Comparison of ENCODE assay signal across 7 mouse cellular contexts in the genomic region with DNA sequence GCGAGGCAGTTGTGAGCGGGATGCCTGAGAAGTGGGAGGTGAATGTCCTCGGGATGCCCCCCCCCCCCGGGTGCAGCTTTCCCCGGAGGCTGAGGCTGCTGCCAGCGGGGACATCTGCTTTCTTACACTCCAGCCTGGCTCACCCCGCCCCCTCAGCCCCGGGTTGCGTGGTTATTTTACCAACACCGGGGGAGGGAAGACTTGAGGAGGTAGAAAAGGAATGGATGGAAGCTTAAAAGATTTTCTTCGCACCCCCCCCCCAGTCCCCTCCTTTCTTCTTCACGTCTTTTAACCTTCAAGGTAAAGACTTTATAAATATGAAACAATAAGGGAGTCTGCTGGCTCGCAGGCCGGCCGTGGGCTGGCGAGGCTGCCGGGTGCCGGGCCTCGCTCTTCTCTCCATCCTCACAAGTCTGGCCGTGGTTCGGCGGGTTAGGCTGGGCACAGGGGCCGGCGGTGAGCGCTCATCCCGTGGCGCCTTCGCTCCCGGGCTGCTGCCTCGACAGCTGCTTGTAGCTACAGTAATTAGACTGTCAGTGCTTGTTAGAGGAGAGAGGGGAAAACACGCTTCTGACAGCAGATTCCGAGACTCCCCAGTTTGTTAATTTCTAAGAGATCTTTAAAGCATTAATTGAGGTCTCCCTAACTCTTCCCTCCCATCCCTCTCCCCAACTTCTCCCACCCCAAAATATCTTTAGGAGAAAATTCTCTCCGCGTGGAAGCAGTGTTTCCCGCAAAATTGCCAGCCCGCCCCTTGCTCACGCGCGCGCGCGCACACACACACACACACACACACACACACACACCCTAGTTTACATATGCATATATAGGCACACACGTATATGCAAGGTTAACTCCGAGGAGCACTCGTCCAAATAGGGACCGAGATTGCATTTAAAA. TPM values are rescaled to one million over a fixed set of nuclear protein-coding genes. Genes with fewer than 3 reads are reported as not detected.
DNase-seq lines count a peak whose midpoint lies in the region; ATAC-seq lines count a peak whose summit lies in the region.

No protein-coding gene starts in this region.

- peaks cover 9% of the 10 kb centered on the region for H3K4me1 ChIP-seq in heart, embryonic 12.5 days (replicated peaks)
- H3K4me1 ChIP-seq in liver, embryonic 12.5 days, result peaks cover 23% of the 10 kb centered on the region
- peaks cover 8% of the 10 kb centered on the region; the same call in 1 of the 2 replicates for H3K4me1 ChIP-seq in neural tube, embryonic 15.5 days

- 0% methylated on average over 46 of the region's 46 CpGs for WGBS in heart, embryonic 12.5 days
- WGBS in liver, embryonic 12.5 days (ENCODE audit: insufficient replicate concordance), result 1% methylated on average over 46 of the region's 46 CpGs
- WGBS in neural tube, embryonic 15.5 days, result under 1% methylated on average over 43 of the region's 46 CpGs

- peak overlapping the region; percentile 97 for H3K4me2 ChIP-seq in heart, embryonic 12.5 days
- H3K4me2 ChIP-seq in liver, embryonic 12.5 days, result peak overlapping the region; percentile 96
- peak overlapping the region; percentile 95 for H3K4me2 ChIP-seq in neural tube, embryonic 15.5 days

- peak; percentile 25 for DNase-seq in R1 (ENCODE audit: low read depth, low spot score)
- peak; percentile 69 for DNase-seq in embryo, embryonic 11 days
- DNase-seq in kidney, postnatal 36 days, result peak; percentile 5 to 23

- no peaks in the 10 kb centered on the region for H3K27me3 ChIP-seq in heart, embryonic 12.5 days (replicated peaks)
- H3K27me3 ChIP-seq in liver, embryonic 12.5 days (replicated peaks), result peaks cover 39% of the 10 kb centered on the region
- 0 out of 2 replicates have a peak, but pooled peaks cover 3% of the 10 kb centered on the region for H3K27me3 ChIP-seq in neural tube, embryonic 15.5 days (replicated peaks)

- H3K36me3 ChIP-seq in heart, embryonic 12.5 days, result no peaks in the 10 kb centered on the region
- H3K36me3 ChIP-seq in liver, embryonic 12.5 days, result peaks cover 6% of the 10 kb centered on the region; the same call in 1 of the 2 replicates
- H3K36me3 ChIP-seq in neural tube, embryonic 15.5 days, result no peaks in the 10 kb centered on the region

- no peak overlapping the region for H3K27ac ChIP-seq in heart, embryonic 12.5 days (ENCODE audit: poor library complexity, severe bottlenecking)
- H3K27ac ChIP-seq in liver, embryonic 12.5 days, result no peak overlapping the region
- H3K27ac ChIP-seq in neural tube, embryonic 15.5 days (replicated peaks), result peak overlapping the region; percentile 92

- peak overlapping the region; percentile 57 for H3K4me3 ChIP-seq in heart, embryonic 12.5 days
- H3K4me3 ChIP-seq in liver, embryonic 12.5 days, result peak overlapping the region; percentile 61
- peak overlapping the region; percentile 66 for H3K4me3 ChIP-seq in neural tube, embryonic 15.5 days (replicated peaks)

- no peaks in the 10 kb centered on the region for H3K9me3 ChIP-seq in heart, embryonic 12.5 days (replicated peaks)
- H3K9me3 ChIP-seq in liver, embryonic 12.5 days (replicated peaks), result no peaks in the 10 kb centered on the region
- no peaks in the 10 kb centered on the region for H3K9me3 ChIP-seq in neural tube, embryonic 15.5 days (replicated peaks)

- ATAC-seq in CD4-positive, CD25-positive, alpha-beta regulatory T cell, adult 4 months, result peak; percentile 40
- ATAC-seq in heart, embryonic 12.5 days (ENCODE audit: insufficient number of reproducible peaks, low FRiP score), result peak; percentile 44
- ATAC-seq in liver, embryonic 12.5 days, result peak; percentile 44; the same call in 1 of the 2 replicates
- peak; percentile 82 for ATAC-seq in neural tube, embryonic 15.5 days (ENCODE audit: low FRiP score)

- peak overlapping the region; percentile 76 for H3K9ac ChIP-seq in heart, embryonic 12.5 days
- H3K9ac ChIP-seq in liver, embryonic 12.5 days, result peak overlapping the region; percentile 66; the same call in 1 of the 2 replicates
- peak overlapping the region; percentile 77 for H3K9ac ChIP-seq in neural tube, embryonic 15.5 days (replicated peaks)

RNA-seq across cellular contexts. Expression of a gene that starts 55.9 kb away (rescaled TPM):
- polyA plus RNA-seq in CD4-positive, CD25-positive, alpha-beta regulatory T cell, adult 4 months (2017; shearing (Covaris generic)), result 100 to 1,000 TPM; 180 to 182 TPM
- polyA plus RNA-seq in heart, embryonic 12.5 days (2016; fragmentation: Nextera tagmentation; extraction: Ambion mirVana), result 140 and 144 TPM in 2 replicates
- 189 and 193 TPM in 2 replicates for polyA plus RNA-seq in liver, embryonic 12.5 days (2016; fragmentation: Nextera tagmentation; extraction: Ambion mirVana)
- polyA plus RNA-seq in neural tube, embryonic 15.5 days (2015; fragmentation: Nextera tagmentation; extraction: Ambion mirVana), result 189 and 190 TPM in 2 replicates

Comparison
In these comparisons a context has a peak if more than half of its experiments do, and no peak if none do; other contexts are left out.
1. DNase-seq: peak in every context shown above with its lines; median percentile 69 in embryo, embryonic 11 days; 25 in R1; 14 in kidney, postnatal 36 days.